1 mouse cellular context compared by ENCODE assay signal in the genomic region with DNA sequence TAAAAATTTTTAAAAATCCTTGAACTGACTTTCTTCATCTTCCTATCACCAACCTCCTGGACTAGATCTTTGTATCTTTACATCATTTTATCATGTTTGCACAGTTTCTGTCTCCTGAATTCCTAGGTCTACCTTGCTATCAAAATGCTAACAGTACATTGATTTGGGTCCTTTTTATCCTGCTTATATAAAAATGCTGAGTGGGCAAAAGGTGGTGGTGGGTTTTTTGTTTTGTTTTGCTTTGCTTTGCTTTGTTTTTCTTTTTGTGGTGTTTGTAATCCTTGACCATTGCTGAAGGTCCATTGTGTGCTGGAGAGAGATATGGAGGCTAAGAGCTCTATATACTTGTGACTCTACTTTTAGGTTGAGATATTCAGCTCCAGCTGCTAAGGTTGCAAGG.
TF ChIP-seq lines count a peak whose summit lies in the region.

No protein-coding gene starts in this region.

TF ChIP-seq in ES-E14, 5 proteins besides CTCF, POLR2A, EP300 and RAD21 (continued from another document):
- TF ChIP-seq ZNF384 (IDR thresholded peaks at IDR 0.05; ENCODE audit: low read depth, low read length) (no peak), CHD2 (IDR thresholded peaks at IDR 0.05; ENCODE audit: low read depth, low read length) (no peak)
